Mouse (Mus musculus) ES-Bruce4 (cell line): ENCODE measurements at regions not wholly inside any gene's neighbourhood (a gene's known extent, or its start where the extent isn't known, plus 50 kb on each side); places are given as distances from the start of the nearest gene placed in this dataset.
A peak's percentile ranks its signal among the peaks of the same experiment; 100 is the strongest.

ENCODE experiments used
- H3K27ac ChIP-seq: 2 replicates; pipeline ENCODE4 v1.5.1; 2012; ENCODE audit warnings: low read length, inconsistent platforms; ENCODE audit not compliant: insufficient read depth
- H3K27me3 ChIP-seq: 2 replicates; pipeline ENCODE4 v1.6.1; 2012; ENCODE audit warnings: mild to moderate bottlenecking, low read length, inconsistent platforms; ENCODE audit not compliant: control insufficient read depth, poor library complexity, insufficient read depth, severe bottlenecking
- H3K36me3 ChIP-seq: 2 replicates; pipeline ENCODE4 v1.6.1; 2012; ENCODE audit warnings: inconsistent platforms, mild to moderate bottlenecking, low read length, moderate library complexity; ENCODE audit not compliant: control insufficient read depth, poor library complexity, insufficient read depth, severe bottlenecking
- H3K4me1 ChIP-seq: one replicate; pipeline ENCODE4 v1.8.1; 2011; ENCODE audit warnings: low read length; ENCODE audit not compliant: control insufficient read depth, insufficient read depth
- H3K4me3 ChIP-seq: 2 replicates; pipeline ENCODE4 v1.5.1; 2011; ENCODE audit warnings: low read depth, mild to moderate bottlenecking, low read length
- H3K9ac ChIP-seq: 2 replicates; pipeline ENCODE4 v1.6.1; 2012; ENCODE audit warnings: low read depth, mild to moderate bottlenecking, inconsistent platforms; ENCODE audit not compliant: poor library complexity, severe bottlenecking
- H3K9me3 ChIP-seq: replicated peaks from 2 replicates; pipeline ENCODE4 v1.6.1; 2012; ENCODE audit warnings: mild to moderate bottlenecking, low read length, inconsistent platforms; ENCODE audit not compliant: control insufficient read depth, poor library complexity, insufficient read depth, severe bottlenecking
- CTCF ChIP-seq: IDR thresholded peaks from one replicate; pipeline ENCODE4 v1.8.1; 2011; ENCODE audit warnings: low read depth, low read length
- EP300 ChIP-seq: IDR thresholded peaks from 2 replicates; pipeline ENCODE4 v1.6.1; 2011; ENCODE audit warnings: low read depth, low read length; ENCODE audit not compliant: insufficient read depth
- POLR2A ChIP-seq: IDR thresholded peaks from one replicate; pipeline ENCODE4 v1.8.1; 2011; ENCODE audit warnings: low read length; ENCODE audit not compliant: insufficient read depth

GRCm38 (mm10) chr9:61070861-61071260 is 276.5 kb downstream of the Uaca start:
- H3K9me3 ChIP-seq, result no peaks in the 10 kb centered on the region
- peaks cover 9% of the 10 kb centered on the region for H3K4me1 ChIP-seq
- TF ChIP-seq CTCF (no peak), EP300 (no peak), POLR2A (no peak)
- H3K27ac ChIP-seq, result no peak overlapping the region
- H3K4me3 ChIP-seq, result no peak overlapping the region
- H3K9ac ChIP-seq, result no peak overlapping the region
- no peaks in the 10 kb centered on the region for H3K36me3 ChIP-seq
- no peaks in the 10 kb centered on the region for H3K27me3 ChIP-seq

- TF ChIP-seq CTCF, result no peak
- TF ChIP-seq EP300, result peak; percentile 59; the same call in 1 of the 2 replicates
- Histone ChIP-seq H3K4me1 (peaks cover 9% of the 10 kb centered on the region), H3K27me3 (no peaks in the 10 kb centered on the region), H3K27ac (no peak overlapping the region), H3K4me3 (no peak overlapping the region), H3K36me3 (no peaks in the 10 kb centered on the region), H3K9ac (no peak overlapping the region), H3K9me3 (no peaks in the 10 kb centered on the region)
Observed at GRCm38 (mm10) chr9:61073482-61073881, 279.1 kb downstream of the Uaca start.

GRCm38 (mm10) chr9:61075071-61075470 is 280.7 kb downstream of the Uaca start:
- TF ChIP-seq POLR2A (no peak), CTCF (no peak), EP300 (no peak)
- Histone ChIP-seq H3K9ac (no peak overlapping the region), H3K4me3 (no peak overlapping the region), H3K4me1 (peaks cover 9% of the 10 kb centered on the region), H3K27me3 (no peaks in the 10 kb centered on the region), H3K27ac (no peak overlapping the region), H3K9me3 (no peaks in the 10 kb centered on the region), H3K36me3 (no peaks in the 10 kb centered on the region)

GRCm38 (mm10) chr9:61077181-61077580 is 282.8 kb downstream of the Uaca start:
- H3K36me3 ChIP-seq, result no peaks in the 10 kb centered on the region
- H3K9ac ChIP-seq, result no peak overlapping the region
- no peak for TF ChIP-seq EP300
- no peak for TF ChIP-seq CTCF
- TF ChIP-seq POLR2A, result no peak
- no peaks in the 10 kb centered on the region for H3K9me3 ChIP-seq
- H3K4me3 ChIP-seq, result no peak overlapping the region
- H3K4me1 ChIP-seq, result peaks cover 9% of the 10 kb centered on the region
- H3K27me3 ChIP-seq, result no peaks in the 10 kb centered on the region
- no peak overlapping the region for H3K27ac ChIP-seq

- TF ChIP-seq POLR2A (no peak), EP300 (no peak), CTCF (no peak)
- Histone ChIP-seq H3K9ac (no peak overlapping the region), H3K9me3 (no peaks in the 10 kb centered on the region), H3K27ac (no peak overlapping the region), H3K4me1 (peaks cover 7% of the 10 kb centered on the region), H3K36me3 (no peaks in the 10 kb centered on the region), H3K27me3 (no peaks in the 10 kb centered on the region), H3K4me3 (no peak overlapping the region)
Observed at GRCm38 (mm10) chr9:61077807-61078206, 283.5 kb downstream of the Uaca start.

- no peak for TF ChIP-seq CTCF
- Histone ChIP-seq H3K27me3 (no peaks in the 10 kb centered on the region), H3K4me3 (no peak overlapping the region), H3K4me1 (no peaks in the 10 kb centered on the region), H3K9ac (no peak overlapping the region), H3K36me3 (no peaks in the 10 kb centered on the region), H3K27ac (no peak overlapping the region), H3K9me3 (no peaks in the 10 kb centered on the region)
Observed at GRCm38 (mm10) chr9:61081474-61082021, 287.2 kb downstream of the Uaca start.
